Mouse (Mus musculus): ENCODE measurements at regions not wholly inside any gene's neighbourhood (a gene's known extent, or its start where the extent isn't known, plus 50 kb on each side); places are given as distances from the start of the nearest gene placed in this dataset.

GRCm38 (mm10) chr7:74926729-74927128 lies 372.1 kb upstream of the Slco3a1 start:
- Histone ChIP-seq H3K9me3 (replicated peaks; ENCODE audit: control insufficient read depth, low read length) (no peaks in the 10 kb centered on the region), H3K9ac (ENCODE audit: low read length) (no peak overlapping the region), H3K4me2 (ENCODE audit: low read length) (no peak overlapping the region), H3K27me3 (replicated peaks; ENCODE audit: control insufficient read depth, insufficient read depth, low read length) (no peaks in the 10 kb centered on the region), H3K4me3 (ENCODE audit: low read depth, low read length) (no peak overlapping the region), H3K4me1 (ENCODE audit: control insufficient read depth, insufficient read depth, low read length) (no peaks in the 10 kb centered on the region), H3K36me3 (ENCODE audit: control insufficient read depth, insufficient read depth, low read length) (no peaks in the 10 kb centered on the region), H3K27ac (ENCODE audit: low read depth, low read length) (no peak overlapping the region)
- ATAC-seq (no peak), DNase-seq (ENCODE audit: low spot score) (no peak)
- WGBS = 84% methylated on average over 2 of the region's 2 CpGs

- Histone ChIP-seq H3K4me2 (ENCODE audit: low read length) (no peak overlapping the region), H3K9me3 (replicated peaks; ENCODE audit: control insufficient read depth, low read length) (no peaks in the 10 kb centered on the region), H3K4me1 (ENCODE audit: control insufficient read depth, insufficient read depth, low read length) (no peaks in the 10 kb centered on the region), H3K27ac (ENCODE audit: low read depth, low read length) (no peak overlapping the region), H3K36me3 (ENCODE audit: control insufficient read depth, insufficient read depth, low read length) (no peaks in the 10 kb centered on the region), H3K9ac (ENCODE audit: low read length) (no peak overlapping the region), H3K4me3 (ENCODE audit: low read depth, low read length) (no peak overlapping the region), H3K27me3 (replicated peaks; ENCODE audit: control insufficient read depth, insufficient read depth, low read length) (no peaks in the 10 kb centered on the region)
- 95% methylated on average over 1 of the region's 1 CpGs for WGBS
- DNase-seq (ENCODE audit: low spot score) (no peak), ATAC-seq (no peak)
Observed at GRCm38 (mm10) chr7:74924156-74924555, 369.6 kb upstream of the Slco3a1 start.

DNA sequence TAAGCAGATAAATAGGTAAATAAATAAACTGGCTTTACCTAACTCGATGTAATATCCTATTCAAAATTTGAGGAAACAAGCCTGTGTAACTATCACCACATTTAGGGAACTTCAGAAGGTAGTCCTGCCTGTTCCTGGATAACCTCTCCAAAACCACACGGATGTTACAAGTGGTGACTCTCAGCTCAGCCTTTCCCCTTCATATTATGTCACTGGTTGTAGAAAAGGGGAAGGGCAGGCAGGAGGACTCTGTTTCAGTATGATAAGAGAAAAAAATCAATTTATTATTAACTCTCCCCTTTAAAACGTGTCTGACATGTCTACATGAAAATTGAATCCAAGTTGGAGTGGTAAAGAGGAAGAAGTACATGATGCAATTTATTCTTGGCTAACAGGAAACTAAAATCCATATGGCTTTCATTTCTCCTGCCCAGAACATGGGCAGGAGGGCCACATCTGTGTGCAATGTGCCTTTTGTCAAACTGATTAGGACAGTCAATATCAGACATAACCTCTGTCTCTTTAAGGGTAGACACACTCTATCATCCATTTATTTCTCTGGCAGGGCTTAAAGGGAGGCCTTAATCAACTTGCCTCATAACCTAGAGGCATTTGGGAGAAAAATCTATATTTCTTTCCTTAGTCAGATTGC lies 353.9 kb upstream of the Slco3a1 start:
- no peak overlapping the region for H3K4me3 ChIP-seq (ENCODE audit: low read depth, low read length)
- DNase-seq (ENCODE audit: low spot score) (no peak), ATAC-seq (no peak)
- H3K27me3 ChIP-seq (replicated peaks; ENCODE audit: control insufficient read depth, insufficient read depth, low read length) = no peaks in the 10 kb centered on the region
- no peak overlapping the region for H3K27ac ChIP-seq (ENCODE audit: low read depth, low read length)
- no peaks in the 10 kb centered on the region for H3K9me3 ChIP-seq (replicated peaks; ENCODE audit: control insufficient read depth, low read length)
- WGBS = 72% methylated on average over 3 of the region's 3 CpGs
- H3K4me2 ChIP-seq (ENCODE audit: low read length) = no peak overlapping the region
- no peaks in the 10 kb centered on the region for H3K36me3 ChIP-seq (ENCODE audit: control insufficient read depth, insufficient read depth, low read length)
- H3K4me1 ChIP-seq (ENCODE audit: control insufficient read depth, insufficient read depth, low read length) = no peaks in the 10 kb centered on the region
- no peak overlapping the region for H3K9ac ChIP-seq (ENCODE audit: low read length)

- Histone ChIP-seq H3K36me3 (ENCODE audit: control insufficient read depth, insufficient read depth, low read length) (no peaks in the 10 kb centered on the region), H3K4me3 (ENCODE audit: low read depth, low read length) (no peak overlapping the region), H3K9ac (ENCODE audit: low read length) (no peak overlapping the region), H3K27ac (ENCODE audit: low read depth, low read length) (no peak overlapping the region), H3K9me3 (replicated peaks; ENCODE audit: control insufficient read depth, low read length) (no peaks in the 10 kb centered on the region), H3K4me1 (ENCODE audit: control insufficient read depth, insufficient read depth, low read length) (no peaks in the 10 kb centered on the region), H3K27me3 (replicated peaks; ENCODE audit: control insufficient read depth, insufficient read depth, low read length) (no peaks in the 10 kb centered on the region), H3K4me2 (ENCODE audit: low read length) (no peak overlapping the region)
- DNase-seq (ENCODE audit: low spot score) (peak; percentile 76), ATAC-seq (no peak)
- WGBS = 80% methylated on average over 1 of the region's 1 CpGs
Observed at GRCm38 (mm10) chr7:74907391-74907790, 352.8 kb upstream of the Slco3a1 start.

DNA sequence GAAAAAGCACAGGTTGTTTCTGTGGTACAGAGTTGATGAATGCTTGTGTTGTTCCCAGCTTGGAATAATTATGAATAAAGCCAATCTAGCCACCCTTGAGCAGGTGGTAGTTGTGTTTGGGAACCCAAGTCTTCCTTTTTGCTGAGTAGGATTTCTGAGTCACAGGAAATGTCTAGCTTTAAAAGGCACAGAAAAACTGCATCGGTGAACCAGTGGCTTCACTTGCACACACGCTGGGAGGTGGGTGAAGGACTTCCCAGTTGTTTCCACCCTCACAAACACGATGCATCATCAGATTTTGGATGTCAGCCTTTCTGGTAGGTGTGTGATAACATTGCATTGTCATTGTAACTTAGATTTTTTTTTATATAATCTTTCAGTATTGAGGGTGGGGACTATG lies 322.9 kb upstream of the Slco3a1 start:
- Histone ChIP-seq H3K4me3 (ENCODE audit: low read depth, low read length) (no peak overlapping the region), H3K9me3 (replicated peaks; ENCODE audit: control insufficient read depth, low read length) (no peaks in the 10 kb centered on the region), H3K27me3 (replicated peaks; ENCODE audit: control insufficient read depth, insufficient read depth, low read length) (no peaks in the 10 kb centered on the region), H3K4me2 (ENCODE audit: low read length) (no peak overlapping the region), H3K36me3 (ENCODE audit: control insufficient read depth, insufficient read depth, low read length) (no peaks in the 10 kb centered on the region), H3K4me1 (ENCODE audit: control insufficient read depth, insufficient read depth, low read length) (no peaks in the 10 kb centered on the region), H3K9ac (ENCODE audit: low read length) (no peak overlapping the region), H3K27ac (ENCODE audit: low read depth, low read length) (no peak overlapping the region)
- no peak for ATAC-seq
- DNase-seq (ENCODE audit: low spot score) = no peak
- 83% methylated on average over 3 of the region's 3 CpGs for WGBS

GRCm38 (mm10) chr7:74876667-74877066 lies 322.1 kb upstream of the Slco3a1 start:
- DNase-seq (ENCODE audit: low spot score) (no peak), ATAC-seq (no peak)
- no peaks in the 10 kb centered on the region for H3K4me1 ChIP-seq (ENCODE audit: control insufficient read depth, insufficient read depth, low read length)
- no peaks in the 10 kb centered on the region for H3K9me3 ChIP-seq (replicated peaks; ENCODE audit: control insufficient read depth, low read length)
- H3K4me2 ChIP-seq (ENCODE audit: low read length) = no peak overlapping the region
- no peak overlapping the region for H3K9ac ChIP-seq (ENCODE audit: low read length)
- no peak overlapping the region for H3K4me3 ChIP-seq (ENCODE audit: low read depth, low read length)
- WGBS = 87% methylated on average over 4 of the region's 4 CpGs
- no peaks in the 10 kb centered on the region for H3K36me3 ChIP-seq (ENCODE audit: control insufficient read depth, insufficient read depth, low read length)
- no peaks in the 10 kb centered on the region for H3K27me3 ChIP-seq (replicated peaks; ENCODE audit: control insufficient read depth, insufficient read depth, low read length)
- H3K27ac ChIP-seq (ENCODE audit: low read depth, low read length) = no peak overlapping the region

- Histone ChIP-seq H3K27ac (ENCODE audit: low read depth, low read length) (no peak overlapping the region), H3K9ac (ENCODE audit: low read length) (no peak overlapping the region), H3K27me3 (replicated peaks; ENCODE audit: control insufficient read depth, insufficient read depth, low read length) (no peaks in the 10 kb centered on the region), H3K4me2 (ENCODE audit: low read length) (no peak overlapping the region), H3K4me3 (ENCODE audit: low read depth, low read length) (no peak overlapping the region), H3K36me3 (ENCODE audit: control insufficient read depth, insufficient read depth, low read length) (no peaks in the 10 kb centered on the region), H3K9me3 (replicated peaks; ENCODE audit: control insufficient read depth, low read length) (no peaks in the 10 kb centered on the region), H3K4me1 (ENCODE audit: control insufficient read depth, insufficient read depth, low read length) (no peaks in the 10 kb centered on the region)
- WGBS = 100% methylated on average over 1 of the region's 1 CpGs
- DNase-seq (ENCODE audit: low spot score) = no peak
- ATAC-seq = no peak
Observed at GRCm38 (mm10) chr7:74870250-74870649, 315.7 kb upstream of the Slco3a1 start.

DNA sequence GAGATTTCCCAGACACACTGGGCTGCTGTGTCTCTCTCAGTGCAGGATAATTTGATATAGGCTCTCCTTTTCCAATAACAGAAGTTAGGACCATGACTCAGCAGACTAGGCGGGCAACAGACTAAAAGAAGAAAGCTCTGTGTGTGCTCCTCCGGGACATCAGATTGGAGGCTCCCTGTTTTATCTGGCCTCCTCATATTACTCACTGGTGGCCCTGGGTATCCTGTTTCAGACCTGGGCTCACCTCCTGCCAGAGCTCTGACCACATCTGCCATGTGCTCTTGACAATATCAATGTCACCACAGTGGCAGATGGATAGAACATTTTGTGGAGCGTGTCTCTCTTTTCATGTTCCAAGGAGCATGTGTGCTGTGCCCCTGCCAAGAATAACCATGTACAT lies 308.1 kb upstream of the Slco3a1 start:
- no peak overlapping the region for H3K27ac ChIP-seq (ENCODE audit: low read depth, low read length)
- H3K9ac ChIP-seq (ENCODE audit: low read length) = no peak overlapping the region
- H3K9me3 ChIP-seq (replicated peaks; ENCODE audit: control insufficient read depth, low read length) = no peaks in the 10 kb centered on the region
- H3K4me3 ChIP-seq (ENCODE audit: low read depth, low read length) = no peak overlapping the region
- WGBS = 86% methylated on average over 3 of the region's 3 CpGs
- DNase-seq (ENCODE audit: low spot score) (no peak), ATAC-seq (no peak)
- H3K36me3 ChIP-seq (ENCODE audit: control insufficient read depth, insufficient read depth, low read length) = no peaks in the 10 kb centered on the region
- no peaks in the 10 kb centered on the region for H3K27me3 ChIP-seq (replicated peaks; ENCODE audit: control insufficient read depth, insufficient read depth, low read length)
- no peaks in the 10 kb centered on the region for H3K4me1 ChIP-seq (ENCODE audit: control insufficient read depth, insufficient read depth, low read length)
- H3K4me2 ChIP-seq (ENCODE audit: low read length) = no peak overlapping the region

GRCm38 (mm10) chr7:74844306-74844929 lies 289.8 kb upstream of the Slco3a1 start:
- Histone ChIP-seq H3K4me1 (ENCODE audit: control insufficient read depth, insufficient read depth, low read length) (peaks cover 9% of the 10 kb centered on the region), H3K36me3 (ENCODE audit: control insufficient read depth, insufficient read depth, low read length) (no peaks in the 10 kb centered on the region), H3K9me3 (replicated peaks; ENCODE audit: control insufficient read depth, low read length) (no peaks in the 10 kb centered on the region), H3K9ac (ENCODE audit: low read length) (no peak overlapping the region), H3K4me3 (ENCODE audit: low read depth, low read length) (no peak overlapping the region), H3K27ac (ENCODE audit: low read depth, low read length) (peak overlapping the region; percentile 33; the same call in 1 of the 2 replicates), H3K4me2 (ENCODE audit: low read length) (no peak overlapping the region), H3K27me3 (replicated peaks; ENCODE audit: control insufficient read depth, insufficient read depth, low read length) (no peaks in the 10 kb centered on the region)
- WGBS = 4% methylated on average over 6 of the region's 6 CpGs
- peak; percentile 55 for ATAC-seq
- DNase-seq (ENCODE audit: low spot score) = peak; percentile 33
